Mouse (Mus musculus): Measurements from ENCODE around the gene Rbm45. TPM values are rescaled to one million over a fixed set of nuclear protein-coding genes. Genes with fewer than 3 reads are reported as not detected.

Gene Rbm45
- polyA plus RNA-seq, 1 experiment from 2014 or later: 8.8 TPM

DNA sequence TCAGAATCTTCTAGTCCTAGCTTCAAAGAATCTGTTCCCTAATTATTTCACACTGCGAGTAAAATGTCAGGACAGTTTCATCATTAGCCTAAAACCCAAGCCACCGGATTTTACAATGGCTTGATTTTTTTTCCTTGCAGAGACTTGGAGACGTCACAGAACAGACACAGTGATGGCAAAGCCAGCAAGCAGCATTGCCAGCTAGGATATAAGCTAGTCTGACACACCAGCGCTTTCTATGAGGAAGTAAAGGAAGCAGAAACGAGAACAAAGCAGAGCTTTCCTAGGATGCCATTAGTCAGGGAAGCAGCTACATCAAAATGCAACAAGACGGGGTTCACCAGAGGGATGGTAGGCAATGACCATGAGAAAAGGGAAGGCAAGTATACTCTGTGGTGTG lies 21.9 kb upstream of the Rbm45 start:
- ATAC-seq (ENCODE audit: low read depth) (no peak), DNase-seq (no peak)
- no peaks in the 10 kb centered on the region for H3K36me3 ChIP-seq
- H3K4me2 ChIP-seq: no peak overlapping the region
- no peak overlapping the region for H3K4me3 ChIP-seq (replicated peaks)
- no peaks in the 10 kb centered on the region for H3K4me1 ChIP-seq (replicated peaks)
- H3K27ac ChIP-seq: no peak overlapping the region
- H3K9ac ChIP-seq: no peak overlapping the region
- no peaks in the 10 kb centered on the region for H3K9me3 ChIP-seq (replicated peaks)
- no peaks in the 10 kb centered on the region for H3K27me3 ChIP-seq
- 56% methylated on average over 6 of the region's 6 CpGs for WGBS (ENCODE audit: insufficient replicate concordance)

DNA sequence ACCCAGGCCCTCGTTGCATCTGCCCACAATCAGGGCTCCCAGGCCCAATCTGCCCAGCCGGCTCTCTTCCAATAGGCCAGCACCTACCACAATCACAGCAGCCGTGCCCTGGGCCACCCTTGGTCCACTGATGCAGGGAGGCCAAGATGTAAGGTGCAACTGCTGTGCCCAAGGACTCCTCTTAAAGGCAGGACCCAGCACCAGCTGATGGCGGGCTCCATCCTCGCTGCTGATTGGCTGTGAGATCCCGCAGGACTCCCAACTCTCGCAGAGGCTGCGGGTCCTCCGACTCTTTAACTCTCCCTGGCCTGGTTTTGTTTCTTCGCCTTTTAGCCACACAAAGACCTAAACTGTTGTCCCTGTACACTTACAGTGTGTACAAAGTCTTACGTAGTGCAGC lies 9.6 kb upstream of the Rbm45 start, which contains the start of gene Cyct:
TSS of gene Cyct (minus strand) at position 225 of the 400 bp plus-strand sequence.
- H3K36me3 ChIP-seq: no peaks in the 10 kb centered on the region
- DNase-seq (no peak), ATAC-seq (ENCODE audit: low read depth) (no peak)
- no peak within 1 kb of the TSS for H3K27ac ChIP-seq
- no peak within 1 kb of the TSS for H3K9ac ChIP-seq
- no peak within 1 kb of the TSS for H3K4me3 ChIP-seq (replicated peaks)
- H3K27me3 ChIP-seq: no peaks in the 10 kb centered on the region
- H3K4me2 ChIP-seq: no peak within 1 kb of the TSS
- WGBS (ENCODE audit: insufficient replicate concordance): 69% methylated on average over 11 of the region's 11 CpGs
- no peaks in the 10 kb centered on the region for H3K9me3 ChIP-seq (replicated peaks)
- no peaks in the 10 kb centered on the region for H3K4me1 ChIP-seq (replicated peaks)

DNA sequence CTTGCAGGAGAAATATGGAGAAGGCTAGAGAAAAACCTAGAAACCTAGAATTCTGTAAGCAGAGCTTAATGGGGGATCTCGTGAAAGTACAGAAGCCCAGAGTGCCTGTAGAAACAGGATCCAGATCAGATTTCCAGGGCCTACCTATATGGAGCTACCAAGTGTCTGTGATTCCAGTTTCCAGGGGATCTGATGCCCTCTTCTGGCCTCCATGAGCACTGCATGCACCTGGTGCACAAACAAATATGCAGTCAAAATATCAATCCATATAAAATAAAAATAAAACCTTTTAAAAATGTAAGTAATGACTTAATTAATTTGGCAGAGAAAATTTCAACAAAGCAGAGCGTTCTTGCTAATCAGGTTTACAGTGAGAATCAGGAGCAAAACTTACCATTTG lies 7.7 kb upstream of the Rbm45 start:
- Histone ChIP-seq H3K4me1 (replicated peaks) (no peaks in the 10 kb centered on the region), H3K4me2 (no peak overlapping the region), H3K4me3 (replicated peaks) (no peak overlapping the region), H3K9me3 (replicated peaks) (no peaks in the 10 kb centered on the region), H3K27me3 (no peaks in the 10 kb centered on the region), H3K9ac (no peak overlapping the region), H3K27ac (no peak overlapping the region), H3K36me3 (no peaks in the 10 kb centered on the region)
- DNase-seq: no peak
- 38% methylated on average over 2 of the region's 2 CpGs for WGBS (ENCODE audit: insufficient replicate concordance)
- ATAC-seq (ENCODE audit: low read depth): no peak

DNA sequence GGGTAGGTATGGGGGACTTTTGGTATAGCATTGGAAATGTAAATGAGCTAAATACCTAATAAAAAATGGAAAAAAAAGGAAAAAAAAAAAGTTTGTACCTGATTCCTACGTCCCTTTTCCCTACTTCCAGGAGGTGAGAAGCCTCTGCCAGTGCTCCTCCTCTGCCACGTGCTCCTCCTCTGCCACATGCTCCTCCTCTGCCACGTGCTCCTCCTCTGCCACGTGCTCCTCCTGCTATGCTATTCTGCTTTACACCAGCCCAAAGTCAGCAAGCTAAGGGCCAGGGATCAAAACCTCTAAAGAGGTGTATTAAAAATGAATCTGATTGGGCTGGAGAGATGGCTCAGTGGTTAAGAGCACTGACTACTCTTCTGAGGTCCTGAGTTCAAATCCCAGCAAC lies 4.0 kb upstream of the Rbm45 start:
- H3K27ac ChIP-seq: no peak overlapping the region
- H3K9ac ChIP-seq: no peak overlapping the region
- no peak overlapping the region for H3K4me2 ChIP-seq
- no peak overlapping the region for H3K4me3 ChIP-seq (replicated peaks)
- ATAC-seq (ENCODE audit: low read depth): no peak
- peaks cover 17% of the 10 kb centered on the region for H3K4me1 ChIP-seq (replicated peaks)
- no peaks in the 10 kb centered on the region for H3K9me3 ChIP-seq (replicated peaks)
- no peak for DNase-seq
- H3K27me3 ChIP-seq: no peaks in the 10 kb centered on the region
- no peaks in the 10 kb centered on the region for H3K36me3 ChIP-seq
- 65% methylated on average over 4 of the region's 4 CpGs for WGBS (ENCODE audit: insufficient replicate concordance)

DNA sequence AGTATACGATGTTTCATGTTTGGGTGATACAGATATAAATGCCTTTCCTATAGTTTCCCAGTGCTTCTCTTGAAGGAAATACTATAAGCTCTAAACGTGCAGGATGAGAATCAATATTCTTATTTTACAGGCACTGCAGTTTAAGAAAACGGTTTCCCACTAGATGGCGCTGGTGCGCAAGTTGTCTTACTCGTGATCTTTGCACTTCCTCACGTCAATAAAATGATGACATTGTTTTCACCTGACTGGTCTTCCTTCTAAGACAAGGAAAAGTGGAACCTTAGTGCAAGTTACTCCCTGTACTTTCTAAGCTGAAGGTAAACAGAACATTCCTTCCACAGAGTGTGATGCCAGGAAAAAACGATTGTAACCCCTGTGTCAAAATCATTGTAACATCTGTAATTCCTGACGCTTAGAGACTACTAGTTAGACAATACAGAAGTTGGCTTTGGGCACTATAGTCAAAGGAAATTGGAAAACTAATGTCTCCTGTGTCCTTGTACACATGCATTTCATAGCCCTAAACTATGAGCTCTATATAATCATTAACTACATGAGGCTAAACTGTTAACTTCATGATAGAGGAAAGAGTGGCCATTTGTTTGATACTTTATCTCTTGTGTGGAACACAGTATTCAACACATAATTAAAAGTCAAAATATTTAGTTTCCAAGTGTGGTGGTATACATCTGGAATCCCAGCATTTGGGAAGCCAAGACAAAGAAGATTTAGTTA lies 2.4 kb upstream of the Rbm45 start:
- Histone ChIP-seq H3K4me3 (replicated peaks) (no peak overlapping the region), H3K27ac (no peak overlapping the region), H3K9ac (no peak overlapping the region), H3K36me3 (peaks cover 7% of the 10 kb centered on the region; the same call in 1 of the 2 replicates), H3K9me3 (replicated peaks) (no peaks in the 10 kb centered on the region), H3K4me1 (replicated peaks) (peaks cover 32% of the 10 kb centered on the region), H3K27me3 (no peaks in the 10 kb centered on the region), H3K4me2 (no peak overlapping the region)
- 11% methylated on average over 9 of the region's 9 CpGs for WGBS (ENCODE audit: insufficient replicate concordance)
- peak; percentile 50 for DNase-seq
- ATAC-seq (ENCODE audit: low read depth): no peak

DNA sequence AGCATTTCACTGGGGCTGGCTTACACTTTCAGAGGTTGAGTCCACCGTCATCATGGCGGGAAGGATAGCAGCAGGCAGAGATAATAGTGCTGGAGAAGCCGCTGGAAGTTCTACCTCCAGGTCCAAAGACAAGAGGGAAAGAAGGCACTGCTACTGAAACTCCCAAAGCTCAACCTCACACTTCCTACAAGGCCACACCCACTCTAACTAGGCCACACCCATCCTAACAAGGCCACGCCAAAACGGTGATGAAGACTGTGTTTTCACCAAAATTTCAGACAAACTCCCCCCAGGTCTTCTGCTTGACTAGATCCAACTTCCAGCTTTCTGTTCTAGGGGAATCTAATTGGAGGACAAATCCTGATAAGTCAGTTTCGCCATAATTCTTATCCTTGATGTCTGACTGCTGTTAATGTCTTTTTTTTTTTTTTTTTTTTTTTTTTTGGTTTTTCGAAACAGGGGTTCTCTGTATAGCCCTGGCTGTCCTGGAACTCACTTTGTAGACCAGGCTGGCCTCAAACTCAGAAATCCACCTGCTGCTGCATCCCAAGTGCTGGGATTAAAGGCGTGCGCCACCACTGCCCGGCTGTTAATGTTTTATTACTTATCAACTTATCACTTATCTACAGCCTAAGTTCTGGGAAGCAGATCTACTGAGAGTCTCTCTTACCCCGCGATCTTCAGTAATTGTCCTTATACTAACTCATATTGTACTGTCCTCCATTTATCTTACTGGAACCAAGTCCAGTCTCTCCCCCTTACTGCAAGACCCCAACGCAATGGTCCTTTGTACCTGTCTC lies 723 bp upstream of the Rbm45 start:
- H3K4me3 ChIP-seq (replicated peaks): peak overlapping the region; percentile 96
- no peak for ATAC-seq (ENCODE audit: low read depth)

DNA sequence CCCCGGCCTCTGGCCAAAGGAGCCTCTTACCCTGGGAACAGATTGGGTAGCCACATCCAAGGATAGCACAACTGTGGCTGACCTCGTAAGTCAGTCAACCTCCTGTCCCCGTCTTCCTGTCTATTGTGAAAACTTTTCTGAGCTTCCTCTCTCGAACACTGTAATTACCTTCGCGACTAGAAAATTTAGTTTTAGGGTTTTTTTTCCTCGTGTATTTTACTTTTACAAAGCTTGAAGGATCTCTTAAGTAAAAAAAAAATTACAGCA lies 805 bp downstream of the Rbm45 start:
- DNase-seq: no peak
- H3K4me1 ChIP-seq (replicated peaks): peaks cover 35% of the 10 kb centered on the region
- H3K27me3 ChIP-seq: no peaks in the 10 kb centered on the region
- peak overlapping the region; percentile 93 for H3K9ac ChIP-seq
- H3K4me2 ChIP-seq: peak overlapping the region; percentile 95
- 0% methylated on average over 7 of the region's 7 CpGs for WGBS (ENCODE audit: insufficient replicate concordance)
- ATAC-seq (ENCODE audit: low read depth): peak; percentile 41
- peaks cover 36% of the 10 kb centered on the region for H3K36me3 ChIP-seq
- H3K27ac ChIP-seq: peak overlapping the region; percentile 93
- peak overlapping the region; percentile 96 for H3K4me3 ChIP-seq (replicated peaks)
- no peaks in the 10 kb centered on the region for H3K9me3 ChIP-seq (replicated peaks)

More for the DNA sequence above, 723 bp upstream of the Rbm45 start:
- Histone ChIP-seq H3K27me3 (no peaks in the 10 kb centered on the region), H3K9me3 (replicated peaks) (no peaks in the 10 kb centered on the region), H3K4me2 (peak overlapping the region; percentile 95), H3K36me3 (peaks cover 22% of the 10 kb centered on the region), H3K4me1 (replicated peaks) (peaks cover 35% of the 10 kb centered on the region), H3K27ac (no peak overlapping the region), H3K9ac (peak overlapping the region; percentile 93; the same call in 1 of the 2 replicates)
- no peak for DNase-seq
- 46% methylated on average over 13 of the region's 13 CpGs for WGBS (ENCODE audit: insufficient replicate concordance)

DNA sequence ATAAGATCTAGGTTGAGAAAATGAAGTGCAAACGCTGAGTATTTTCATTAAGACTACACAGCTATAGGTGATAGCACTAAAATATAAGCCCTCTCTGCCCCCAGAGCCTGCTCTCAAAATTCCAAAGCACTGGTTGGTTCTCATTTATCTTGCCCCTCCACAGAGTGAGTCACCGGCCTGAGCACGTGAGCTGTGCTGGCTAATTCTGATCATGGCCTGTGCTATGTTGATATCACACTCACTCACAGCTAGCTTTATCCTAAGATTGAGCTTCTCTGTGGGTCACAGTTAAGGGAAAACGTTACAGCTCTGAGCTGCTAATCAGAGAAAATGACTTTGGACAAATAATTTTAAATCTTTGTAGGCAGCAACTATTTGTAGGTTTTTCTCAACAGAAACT lies 2.5 kb downstream of the Rbm45 start:
- H3K4me2 ChIP-seq: peak overlapping the region; percentile 95; the same call in 1 of the 2 replicates
- 24% methylated on average over 4 of the region's 4 CpGs for WGBS (ENCODE audit: insufficient replicate concordance)
- ATAC-seq (ENCODE audit: low read depth): peak; percentile 68

DNA sequence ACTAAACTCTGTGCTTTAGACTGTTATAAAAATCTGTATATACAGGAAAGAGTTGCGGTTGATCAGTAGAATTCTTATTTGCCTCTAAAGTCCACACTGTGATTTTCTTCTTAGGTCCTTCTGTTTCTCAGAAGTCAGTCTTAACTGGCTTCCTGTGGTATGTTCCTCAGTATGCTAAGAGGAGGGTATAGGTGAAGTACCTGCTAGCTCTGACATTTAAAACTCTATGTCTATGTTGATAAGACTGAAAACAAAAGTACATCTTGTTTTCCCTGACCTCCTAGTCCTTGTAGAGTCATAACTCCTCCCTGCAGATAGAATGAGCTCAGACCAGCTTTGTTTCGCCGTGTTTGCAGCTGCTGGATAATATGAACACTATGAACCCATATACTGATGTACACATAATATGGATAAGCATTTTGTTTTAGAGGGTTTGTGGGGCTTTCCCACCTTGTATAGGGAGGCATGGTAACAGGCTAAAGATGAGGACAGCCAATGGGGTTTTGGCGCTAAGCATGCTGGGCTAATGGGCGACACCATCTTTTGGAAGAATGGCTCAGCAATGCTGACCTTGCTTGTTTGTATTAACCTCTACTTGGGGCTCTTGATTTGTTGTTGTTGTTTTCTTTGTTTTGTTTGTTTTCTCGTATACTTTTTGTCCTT lies 4.9 kb downstream of the Rbm45 start:
- H3K36me3 ChIP-seq: peaks cover 69% of the 10 kb centered on the region
- H3K27me3 ChIP-seq: no peaks in the 10 kb centered on the region
- H3K4me3 ChIP-seq (replicated peaks): no peak overlapping the region
- no peaks in the 10 kb centered on the region for H3K9me3 ChIP-seq (replicated peaks)
- no peak overlapping the region for H3K27ac ChIP-seq
- ATAC-seq (ENCODE audit: low read depth) (no peak), DNase-seq (no peak)
- peaks cover 24% of the 10 kb centered on the region for H3K4me1 ChIP-seq (replicated peaks)
- H3K4me2 ChIP-seq: no peak overlapping the region
- 82% methylated on average over 6 of the region's 6 CpGs for WGBS (ENCODE audit: insufficient replicate concordance)
- no peak overlapping the region for H3K9ac ChIP-seq

More for the DNA sequence above, 2.5 kb downstream of the Rbm45 start:
- Histone ChIP-seq H3K9ac (peak overlapping the region; percentile 17; the same call in 1 of the 2 replicates), H3K4me3 (replicated peaks) (no peak overlapping the region), H3K36me3 (peaks cover 48% of the 10 kb centered on the region), H3K27ac (no peak overlapping the region), H3K4me1 (replicated peaks) (peaks cover 35% of the 10 kb centered on the region), H3K9me3 (replicated peaks) (no peaks in the 10 kb centered on the region), H3K27me3 (no peaks in the 10 kb centered on the region)
- DNase-seq: peak; percentile 56

DNA sequence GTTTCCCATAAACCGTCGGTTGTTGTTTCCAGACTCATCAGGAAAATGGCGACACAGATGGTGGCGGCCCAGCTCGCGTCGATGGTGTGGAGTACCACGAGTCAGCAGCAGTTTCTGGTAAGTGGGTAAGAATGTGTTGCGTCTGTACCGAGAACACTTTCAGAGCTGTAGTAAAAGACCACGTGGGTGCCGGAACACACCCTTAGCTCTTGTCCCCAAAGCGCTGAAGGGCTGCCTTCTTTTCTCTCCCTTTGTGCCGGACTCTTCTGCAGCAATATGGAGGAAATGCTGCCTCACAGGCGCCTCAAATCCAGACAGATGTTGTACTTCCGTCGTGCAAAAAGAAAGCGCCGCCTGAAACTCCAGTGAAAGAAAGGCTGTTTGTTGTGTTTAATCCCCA lies 8.9 kb downstream of the Rbm45 start:
- Histone ChIP-seq H3K4me2 (no peak overlapping the region), H3K9me3 (replicated peaks) (no peaks in the 10 kb centered on the region), H3K9ac (no peak overlapping the region), H3K27me3 (no peaks in the 10 kb centered on the region), H3K4me1 (replicated peaks) (no peaks in the 10 kb centered on the region), H3K27ac (no peak overlapping the region), H3K4me3 (replicated peaks) (no peak overlapping the region), H3K36me3 (peaks cover 84% of the 10 kb centered on the region)
- no peak for DNase-seq
- 90% methylated on average over 19 of the region's 19 CpGs for WGBS (ENCODE audit: insufficient replicate concordance)
- no peak for ATAC-seq (ENCODE audit: low read depth)

DNA sequence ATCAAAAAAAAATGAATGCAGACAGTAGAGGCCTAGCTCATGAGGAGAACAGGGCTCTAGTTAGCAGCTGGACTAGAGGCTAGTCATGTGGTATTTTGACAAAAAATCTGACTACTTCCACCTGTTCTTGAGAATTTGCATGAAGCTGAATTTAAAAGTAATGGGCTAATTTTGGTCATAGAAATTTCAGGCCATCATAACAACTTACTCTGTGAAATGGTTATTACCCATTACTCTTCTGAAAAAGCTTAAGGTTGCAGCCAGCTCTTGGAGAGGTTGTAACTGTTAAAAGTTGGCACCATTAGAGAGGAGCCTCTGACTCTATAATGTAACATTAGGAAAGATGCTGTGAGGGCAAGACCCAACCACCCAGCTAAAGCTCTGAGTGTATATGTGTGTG lies 16.7 kb downstream of the Rbm45 start:
- Histone ChIP-seq H3K4me3 (replicated peaks) (no peak overlapping the region), H3K9ac (no peak overlapping the region), H3K36me3 (peaks cover 42% of the 10 kb centered on the region), H3K4me1 (replicated peaks) (no peaks in the 10 kb centered on the region), H3K27ac (no peak overlapping the region), H3K27me3 (no peaks in the 10 kb centered on the region), H3K4me2 (no peak overlapping the region), H3K9me3 (replicated peaks) (no peaks in the 10 kb centered on the region)
- ATAC-seq (ENCODE audit: low read depth) (no peak), DNase-seq (no peak)
